Mouse (Mus musculus): ENCODE data around the gene 1810065E05Rik. TPM values are rescaled to one million over a fixed set of nuclear protein-coding genes. Genes with fewer than 3 reads are reported as not detected.

1810065E05Rik gene
- polyA plus RNA-seq, 1 experiment from 2014 or later, result not detected

- Histone ChIP-seq H3K27me3 (replicated peaks; ENCODE audit: control insufficient read depth, insufficient read depth, low read length) (no peaks in the 10 kb centered on the region), H3K9ac (ENCODE audit: low read depth, low read length) (no peak overlapping the region), H3K36me3 (ENCODE audit: control insufficient read depth, insufficient read depth, low read length) (no peaks in the 10 kb centered on the region), H3K4me3 (ENCODE audit: low read depth, low read length) (no peak overlapping the region), H3K9me3 (ENCODE audit: control insufficient read depth, low read length) (no peaks in the 10 kb centered on the region), H3K27ac (ENCODE audit: low read depth, low read length) (no peak overlapping the region), H3K4me1 (replicated peaks; ENCODE audit: control insufficient read depth, insufficient read depth, low read length) (no peaks in the 10 kb centered on the region), H3K4me2 (no peak overlapping the region)
- ATAC-seq (replicated peaks; ENCODE audit: low FRiP score) (no peak), DNase-seq (ENCODE audit: low spot score) (no peak)
- WGBS, result 66% methylated on average over 3 of the region's 3 CpGs
Observed at GRCm38 (mm10) chr11:58418336-58418735, 2.6 kb upstream of the 1810065E05Rik start.

DNA sequence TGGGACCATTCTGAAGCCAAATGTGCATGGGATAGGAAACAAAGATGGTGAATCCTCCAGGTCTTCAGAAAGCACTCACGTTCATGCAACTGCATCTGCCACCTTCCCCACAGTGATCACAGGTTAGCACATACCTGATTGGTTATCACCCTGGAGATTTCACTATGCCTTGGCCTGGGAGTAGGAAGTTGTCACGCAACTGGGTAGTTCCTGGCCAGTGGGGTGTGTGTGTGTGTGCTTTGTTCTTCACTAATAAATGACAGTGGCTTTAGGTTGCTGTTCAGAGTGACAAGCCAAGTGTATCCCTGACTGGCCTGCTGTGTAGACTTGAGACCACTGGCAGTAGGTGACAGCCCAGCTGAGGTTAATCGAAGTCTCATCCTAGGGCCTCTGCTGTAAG, 11.3 kb downstream of the 1810065E05Rik start, which contains the start of gene Gm12253:
TSS of gene Gm12253 (plus strand) at position 301 of the 400 bp plus-strand sequence.
- Histone ChIP-seq H3K27me3 (replicated peaks; ENCODE audit: control insufficient read depth, insufficient read depth, low read length) (no peaks in the 10 kb centered on the region), H3K4me1 (replicated peaks; ENCODE audit: control insufficient read depth, insufficient read depth, low read length) (no peaks in the 10 kb centered on the region)

DNA sequence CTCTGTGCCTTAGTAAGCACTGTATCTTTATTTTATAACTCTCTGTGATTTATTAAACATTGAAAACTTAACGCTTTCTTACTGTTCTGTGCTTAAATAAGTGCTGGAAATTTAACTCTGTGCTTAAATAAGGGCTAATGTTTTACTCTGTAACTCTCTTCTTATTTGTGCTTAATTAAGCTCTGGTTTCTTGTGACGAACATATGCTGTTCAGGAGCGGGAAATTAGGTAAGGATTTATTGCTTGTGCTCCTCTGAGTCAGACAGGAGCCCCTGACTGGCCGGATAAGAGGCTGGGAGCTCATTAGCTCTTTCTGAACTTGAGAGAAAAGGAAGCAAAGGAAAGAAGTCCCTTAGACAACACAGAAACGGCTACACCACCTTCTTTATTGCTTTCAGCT, 17.0 kb downstream of the 1810065E05Rik start:
- Histone ChIP-seq H3K27me3 (replicated peaks; ENCODE audit: control insufficient read depth, insufficient read depth, low read length) (no peaks in the 10 kb centered on the region), H3K9me3 (ENCODE audit: control insufficient read depth, low read length) (no peaks in the 10 kb centered on the region), H3K9ac (ENCODE audit: low read depth, low read length) (no peak overlapping the region), H3K4me2 (no peak overlapping the region), H3K4me1 (replicated peaks; ENCODE audit: control insufficient read depth, insufficient read depth, low read length) (no peaks in the 10 kb centered on the region), H3K27ac (ENCODE audit: low read depth, low read length) (no peak overlapping the region), H3K4me3 (ENCODE audit: low read depth, low read length) (no peak overlapping the region), H3K36me3 (ENCODE audit: control insufficient read depth, insufficient read depth, low read length) (no peaks in the 10 kb centered on the region)
- WGBS, result 54% methylated on average over 5 of the region's 5 CpGs
- no peak for ATAC-seq (replicated peaks; ENCODE audit: low FRiP score)
- no peak for DNase-seq (ENCODE audit: low spot score)

More for the DNA sequence above, 11.3 kb downstream of the 1810065E05Rik start, which contains the start of gene Gm12253:
- Histone ChIP-seq H3K4me2 (no peak within 1 kb of the TSS), H3K4me3 (ENCODE audit: low read depth, low read length) (no peak within 1 kb of the TSS), H3K9me3 (ENCODE audit: control insufficient read depth, low read length) (no peaks in the 10 kb centered on the region), H3K27ac (ENCODE audit: low read depth, low read length) (no peak within 1 kb of the TSS), H3K9ac (ENCODE audit: low read depth, low read length) (no peak within 1 kb of the TSS), H3K36me3 (ENCODE audit: control insufficient read depth, insufficient read depth, low read length) (no peaks in the 10 kb centered on the region)
- ATAC-seq (replicated peaks; ENCODE audit: low FRiP score) (no peak), DNase-seq (ENCODE audit: low spot score) (no peak)
- WGBS, result 74% methylated on average over 3 of the region's 3 CpGs

DNA sequence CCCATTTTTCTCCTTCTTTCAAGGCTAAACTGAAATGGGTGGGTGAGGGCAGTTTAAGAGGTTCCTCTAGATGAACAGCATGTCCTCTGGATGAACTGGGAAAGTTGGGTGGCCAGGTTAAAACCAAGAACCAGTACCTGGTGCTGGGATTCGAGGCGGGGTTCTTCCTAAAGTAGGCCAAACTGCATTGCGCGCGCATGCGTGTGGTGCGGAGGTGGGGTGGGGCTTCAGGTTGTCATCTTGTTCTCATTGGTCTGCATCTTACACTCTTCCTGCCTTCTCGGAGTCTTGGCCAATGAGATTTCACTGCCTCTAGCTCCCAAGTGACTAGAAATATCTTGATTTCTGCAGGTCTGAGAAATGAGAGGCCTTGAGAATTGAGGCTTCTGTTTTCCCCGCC, 31.8 kb downstream of the 1810065E05Rik start, which contains the start of gene Lypd9:
TSS of gene Lypd9 (minus strand) at position 165 of the 400 bp plus-strand sequence.
- H3K9ac ChIP-seq (ENCODE audit: low read depth, low read length), result no peak within 1 kb of the TSS
- WGBS, result 93% methylated on average over 9 of the region's 9 CpGs
- H3K4me3 ChIP-seq (ENCODE audit: low read depth, low read length), result no peak within 1 kb of the TSS
- no peaks in the 10 kb centered on the region for H3K27me3 ChIP-seq (replicated peaks; ENCODE audit: control insufficient read depth, insufficient read depth, low read length)
- ATAC-seq (replicated peaks; ENCODE audit: low FRiP score) (no peak), DNase-seq (ENCODE audit: low spot score) (no peak)
- H3K36me3 ChIP-seq (ENCODE audit: control insufficient read depth, insufficient read depth, low read length), result no peaks in the 10 kb centered on the region
- no peaks in the 10 kb centered on the region for H3K4me1 ChIP-seq (replicated peaks; ENCODE audit: control insufficient read depth, insufficient read depth, low read length)
- no peak within 1 kb of the TSS for H3K27ac ChIP-seq (ENCODE audit: low read depth, low read length)
- H3K4me2 ChIP-seq, result no peak within 1 kb of the TSS
- no peaks in the 10 kb centered on the region for H3K9me3 ChIP-seq (ENCODE audit: control insufficient read depth, low read length)

GRCm38 (mm10) chr11:58453592-58453991, 32.7 kb downstream of the 1810065E05Rik start:
- no peak overlapping the region for H3K27ac ChIP-seq (ENCODE audit: low read depth, low read length)
- no peaks in the 10 kb centered on the region for H3K9me3 ChIP-seq (ENCODE audit: control insufficient read depth, low read length)
- WGBS, result 56% methylated on average over 4 of the region's 4 CpGs
- no peak overlapping the region for H3K4me2 ChIP-seq
- H3K4me1 ChIP-seq (replicated peaks; ENCODE audit: control insufficient read depth, insufficient read depth, low read length), result no peaks in the 10 kb centered on the region
- no peak overlapping the region for H3K9ac ChIP-seq (ENCODE audit: low read depth, low read length)
- no peak for DNase-seq (ENCODE audit: low spot score)
- no peak overlapping the region for H3K4me3 ChIP-seq (ENCODE audit: low read depth, low read length)
- no peaks in the 10 kb centered on the region for H3K36me3 ChIP-seq (ENCODE audit: control insufficient read depth, insufficient read depth, low read length)
- H3K27me3 ChIP-seq (replicated peaks; ENCODE audit: control insufficient read depth, insufficient read depth, low read length), result no peaks in the 10 kb centered on the region
- no peak for ATAC-seq (replicated peaks; ENCODE audit: low FRiP score)

DNA sequence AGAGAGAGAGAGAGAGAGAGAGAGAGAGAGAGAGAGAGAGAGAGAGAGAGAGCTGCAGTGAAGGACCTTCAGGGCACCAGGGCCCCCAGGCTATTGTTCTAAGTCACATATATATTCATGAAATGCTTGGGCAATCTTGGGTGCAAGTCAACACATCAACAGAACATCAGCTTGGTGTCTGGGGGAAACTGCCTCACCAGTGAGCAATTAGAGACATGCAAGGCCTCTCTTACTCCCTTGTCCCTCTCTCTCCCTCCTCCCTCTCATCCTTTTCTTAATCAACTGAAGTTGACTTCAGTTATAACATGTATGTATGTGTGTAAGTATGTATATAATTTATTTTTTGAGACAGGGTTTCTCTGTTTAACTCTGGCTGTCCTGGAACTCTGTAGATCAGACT, 41.3 kb downstream of the 1810065E05Rik start, which contains the start of gene Olfr30:
TSS of gene Olfr30 (minus strand) at position 101 of the 400 bp plus-strand sequence.
- no peaks in the 10 kb centered on the region for H3K4me1 ChIP-seq (replicated peaks; ENCODE audit: control insufficient read depth, insufficient read depth, low read length)
- no peak within 1 kb of the TSS for H3K9ac ChIP-seq (ENCODE audit: low read depth, low read length)
- H3K4me3 ChIP-seq (ENCODE audit: low read depth, low read length), result no peak within 1 kb of the TSS
- H3K27me3 ChIP-seq (replicated peaks; ENCODE audit: control insufficient read depth, insufficient read depth, low read length), result no peaks in the 10 kb centered on the region
- DNase-seq (ENCODE audit: low spot score) (no peak), ATAC-seq (replicated peaks; ENCODE audit: low FRiP score) (no peak)
- no peak within 1 kb of the TSS for H3K27ac ChIP-seq (ENCODE audit: low read depth, low read length)
- no peaks in the 10 kb centered on the region for H3K36me3 ChIP-seq (ENCODE audit: control insufficient read depth, insufficient read depth, low read length)
- no peak within 1 kb of the TSS for H3K4me2 ChIP-seq
- H3K9me3 ChIP-seq (ENCODE audit: control insufficient read depth, low read length), result no peaks in the 10 kb centered on the region

Other genes starting within 250 kb of the 1810065E05Rik start
- 178 and 190 TPM in 2 replicates for gene Mrpl22, start 249.4 kb upstream of the 1810065E05Rik start, polyA plus RNA-seq (2014; fragmentation: Nextera tagmentation; extraction: Ambion mirVana)
- gene Igtp, start 221.6 kb upstream of the 1810065E05Rik start, polyA plus RNA-seq (2014; fragmentation: Nextera tagmentation; extraction: Ambion mirVana), result 5.0 and 5.5 TPM in 2 replicates
- gene Irgm2, start 221.5 kb upstream of the 1810065E05Rik start, polyA plus RNA-seq (2014; fragmentation: Nextera tagmentation; extraction: Ambion mirVana), result 2.3 and 2.5 TPM in 2 replicates
- 0.30 and 0.44 TPM in 2 replicates for gene 4930438A08Rik, start 146.3 kb upstream of the 1810065E05Rik start, polyA plus RNA-seq (2014; fragmentation: Nextera tagmentation; extraction: Ambion mirVana)
- gene Zfp692, start 114.0 kb upstream of the 1810065E05Rik start, polyA plus RNA-seq (2014; fragmentation: Nextera tagmentation; extraction: Ambion mirVana), result 18.3 and 19.2 TPM in 2 replicates
- gene Zfp672, start 90.8 kb upstream of the 1810065E05Rik start, polyA plus RNA-seq (2014; fragmentation: Nextera tagmentation; extraction: Ambion mirVana), result 50.6 and 50.7 TPM in 2 replicates
- 20.5 and 25.3 TPM in 2 replicates for gene Sh3bp5l, start 90.4 kb upstream of the 1810065E05Rik start, polyA plus RNA-seq (2014; fragmentation: Nextera tagmentation; extraction: Ambion mirVana)
- gene Lypd8, start 42.1 kb upstream of the 1810065E05Rik start, polyA plus RNA-seq (2014; fragmentation: Nextera tagmentation; extraction: Ambion mirVana), result 0.14 and 0.27 TPM in 2 replicates
- gene Gm12253, start 11.4 kb downstream of the 1810065E05Rik start, polyA plus RNA-seq (2014; fragmentation: Nextera tagmentation; extraction: Ambion mirVana), result not detected in 2 replicates
- not detected in 2 replicates for gene Lypd9, start 31.8 kb downstream of the 1810065E05Rik start, polyA plus RNA-seq (2014; fragmentation: Nextera tagmentation; extraction: Ambion mirVana)
- not detected in 2 replicates for gene Olfr30, start 41.2 kb downstream of the 1810065E05Rik start, polyA plus RNA-seq (2014; fragmentation: Nextera tagmentation; extraction: Ambion mirVana)
- gene Olfr332, start 71.4 kb downstream of the 1810065E05Rik start, polyA plus RNA-seq (2014; fragmentation: Nextera tagmentation; extraction: Ambion mirVana), result not detected in 2 replicates
- not detected in 2 replicates for gene Olfr331, start 81.5 kb downstream of the 1810065E05Rik start, polyA plus RNA-seq (2014; fragmentation: Nextera tagmentation; extraction: Ambion mirVana)
- gene Olfr330, start 113.7 kb downstream of the 1810065E05Rik start, polyA plus RNA-seq (2014; fragmentation: Nextera tagmentation; extraction: Ambion mirVana), result not detected in 2 replicates
- not detected in 2 replicates for gene Olfr329-ps, start 125.3 kb downstream of the 1810065E05Rik start, polyA plus RNA-seq (2014; fragmentation: Nextera tagmentation; extraction: Ambion mirVana)
- gene Olfr328, start 134.5 kb downstream of the 1810065E05Rik start, polyA plus RNA-seq (2014; fragmentation: Nextera tagmentation; extraction: Ambion mirVana), result 0.05 and 0.08 TPM in 2 replicates
- gene Olfr224, start 149.4 kb downstream of the 1810065E05Rik start, polyA plus RNA-seq (2014; fragmentation: Nextera tagmentation; extraction: Ambion mirVana), result not detected in 2 replicates
- gene Olfr325, start 156.6 kb downstream of the 1810065E05Rik start, polyA plus RNA-seq (2014; fragmentation: Nextera tagmentation; extraction: Ambion mirVana), result not detected in 2 replicates
- not detected in 2 replicates for gene Olfr324, start 174.0 kb downstream of the 1810065E05Rik start, polyA plus RNA-seq (2014; fragmentation: Nextera tagmentation; extraction: Ambion mirVana)
- gene 2210407C18Rik, start 195.0 kb downstream of the 1810065E05Rik start, polyA plus RNA-seq (2014; fragmentation: Nextera tagmentation; extraction: Ambion mirVana), result not detected in 2 replicates
- not detected in 2 replicates for gene Olfr323, start 209.4 kb downstream of the 1810065E05Rik start, polyA plus RNA-seq (2014; fragmentation: Nextera tagmentation; extraction: Ambion mirVana)
- gene Trim58, start 219.4 kb downstream of the 1810065E05Rik start, polyA plus RNA-seq (2014; fragmentation: Nextera tagmentation; extraction: Ambion mirVana), result 5.6 and 6.4 TPM in 2 replicates
- gene Olfr322, start 237.7 kb downstream of the 1810065E05Rik start, polyA plus RNA-seq (2014; fragmentation: Nextera tagmentation; extraction: Ambion mirVana), result not detected in 2 replicates

Data from liver, embryonic 11.5 days (tissue).